Mouse (Mus musculus) heart, embryonic 12.5 days (tissue): ENCODE results near the gene Hhipl1. TPM values are rescaled to one million over a fixed set of nuclear protein-coding genes. Genes with fewer than 3 reads are reported as not detected.

Experiments used
- ATAC-seq: fragments of 200-750 bp; cut with Nextera tagmentation; 2 replicates; pipeline ENCODE4 v1.8.0; 2017; ENCODE audit warnings: moderate TSS enrichment, moderate library complexity; ENCODE audit not compliant: insufficient number of reproducible peaks, low FRiP score
- H3K27ac ChIP-seq: fragments of 300-500 bp; sonication (generic); 2 replicates; pipeline ENCODE4 v1.5.1; 2016; ENCODE audit warnings: mild to moderate bottlenecking, moderate library complexity; ENCODE audit not compliant: poor library complexity, severe bottlenecking
- H3K27me3 ChIP-seq: fragments of 300-500 bp; sonication (generic); replicated peaks from 2 replicates; pipeline ENCODE4 v1.6.1; 2016; ENCODE audit warnings: mild to moderate bottlenecking, moderate library complexity
- H3K36me3 ChIP-seq: fragments of 300-500 bp; sonication (generic); 2 replicates; pipeline ENCODE4 v1.6.1; 2016; ENCODE audit warnings: mild to moderate bottlenecking, moderate library complexity
- H3K4me1 ChIP-seq: fragments of 300-500 bp; sonication (generic); replicated peaks from 2 replicates; pipeline ENCODE4 v1.6.1; 2016; ENCODE audit warnings: mild to moderate bottlenecking
- H3K4me2 ChIP-seq: fragments of 300-500 bp; sonication (generic); 2 replicates; pipeline ENCODE4 v1.6.1; 2016; ENCODE audit warnings: mild to moderate bottlenecking, moderate library complexity
- H3K4me3 ChIP-seq: fragments of 300-500 bp; sonication (generic); 2 replicates; pipeline ENCODE4 v1.5.1; 2016; ENCODE audit warnings: mild to moderate bottlenecking
- H3K9ac ChIP-seq: fragments of 300-500 bp; sonication (generic); 2 replicates; pipeline ENCODE4 v1.6.1; 2016; ENCODE audit warnings: mild to moderate bottlenecking, moderate library complexity
- H3K9me3 ChIP-seq: fragments of 300-500 bp; sonication (generic); replicated peaks from 2 replicates; pipeline ENCODE4 v1.6.1; 2016; ENCODE audit warnings: mild to moderate bottlenecking, moderate library complexity
- WGBS: fragments of 180-500 bp; shearing (Covaris S2); methylation state at CpG from one replicate; pipeline ENCODE4 v1.1.7; 2016; 5-methylcytosine and 5-hydroxymethylcytosine counted together
- polyA plus RNA-seq: library from polyadenylated mRNA; unstranded; fragments of >200 nt; fragmentation: Nextera tagmentation; extraction: Ambion mirVana; gene quantifications from 2 replicates; pipeline ENCODE4 v1.2.1, GENCODE M21; 2016

Gene Hhipl1
- polyA plus RNA-seq, 1 experiment from 2014 or later, result 0.82 TPM

DNA sequence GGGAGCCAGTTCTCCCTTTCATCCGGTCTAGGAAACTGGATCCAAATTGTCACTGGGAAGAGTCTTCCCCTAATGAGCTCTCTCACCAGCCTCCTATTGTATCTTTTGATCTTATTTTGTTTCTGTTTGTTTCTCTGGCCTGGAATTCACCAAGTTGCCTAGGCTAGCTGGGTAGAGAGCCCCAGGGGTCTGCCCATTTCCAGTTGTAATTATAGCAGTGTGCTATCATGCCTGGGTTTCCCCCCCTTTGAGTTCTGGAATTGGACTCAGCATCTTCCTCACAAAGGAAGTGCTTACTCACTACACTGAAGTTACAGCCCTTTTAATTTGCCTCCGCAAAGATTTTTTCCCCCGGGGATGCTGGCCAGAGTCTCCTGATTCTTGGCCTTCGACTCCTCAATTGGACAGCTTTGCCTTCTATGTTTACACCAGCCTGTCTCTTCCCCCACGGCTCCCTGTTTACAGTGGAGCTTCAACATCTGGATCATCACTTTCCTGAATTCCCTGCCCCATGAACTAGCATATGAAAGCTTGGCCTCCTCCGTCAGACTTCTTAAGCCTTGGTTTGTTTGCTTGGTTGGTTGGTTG is 2.2 kb upstream of the Hhipl1 start:
- no peak overlapping the region for H3K9ac ChIP-seq
- no peak overlapping the region for H3K4me3 ChIP-seq
- H3K27me3 ChIP-seq, result peaks cover 41% of the 10 kb centered on the region
- ATAC-seq, result no peak
- H3K4me2 ChIP-seq, result no peak overlapping the region
- peaks cover 4% of the 10 kb centered on the region; the same call in 1 of the 2 replicates for H3K4me1 ChIP-seq
- no peaks in the 10 kb centered on the region for H3K36me3 ChIP-seq
- 0 out of 2 replicates have a peak, but pooled peaks cover under 1% of the 10 kb centered on the region for H3K9me3 ChIP-seq
- 64% methylated on average over 6 of the region's 6 CpGs for WGBS
- H3K27ac ChIP-seq, result no peak overlapping the region

DNA sequence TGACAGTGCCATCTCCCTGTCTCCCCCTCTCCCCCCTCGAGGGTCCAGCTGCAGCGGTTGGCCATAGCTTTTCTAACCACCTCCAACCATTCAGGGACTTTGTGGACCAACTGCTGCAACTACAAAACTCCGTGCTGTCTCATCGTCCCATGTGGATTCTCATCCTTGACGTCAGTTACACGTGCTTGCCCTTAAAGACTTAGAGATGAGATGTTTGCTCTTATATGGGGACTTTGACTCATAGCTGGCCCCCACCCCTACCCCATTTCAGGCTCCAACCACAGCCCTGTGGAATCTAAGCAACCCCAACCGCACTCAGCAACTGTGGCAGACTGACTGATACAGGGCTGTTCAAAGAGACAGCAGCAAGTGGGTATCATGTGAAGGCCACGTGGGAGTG is 898 bp upstream of the Hhipl1 start:
- H3K4me3 ChIP-seq, result no peak overlapping the region
- H3K9me3 ChIP-seq, result no peaks in the 10 kb centered on the region
- no peak overlapping the region for H3K4me2 ChIP-seq
- H3K27ac ChIP-seq, result no peak overlapping the region
- H3K36me3 ChIP-seq, result no peaks in the 10 kb centered on the region
- WGBS, result 56% methylated on average over 8 of the region's 8 CpGs
- peaks cover 41% of the 10 kb centered on the region for H3K27me3 ChIP-seq
- no peak overlapping the region for H3K9ac ChIP-seq
- no peak for ATAC-seq
- H3K4me1 ChIP-seq, result peaks cover 4% of the 10 kb centered on the region; the same call in 1 of the 2 replicates

DNA sequence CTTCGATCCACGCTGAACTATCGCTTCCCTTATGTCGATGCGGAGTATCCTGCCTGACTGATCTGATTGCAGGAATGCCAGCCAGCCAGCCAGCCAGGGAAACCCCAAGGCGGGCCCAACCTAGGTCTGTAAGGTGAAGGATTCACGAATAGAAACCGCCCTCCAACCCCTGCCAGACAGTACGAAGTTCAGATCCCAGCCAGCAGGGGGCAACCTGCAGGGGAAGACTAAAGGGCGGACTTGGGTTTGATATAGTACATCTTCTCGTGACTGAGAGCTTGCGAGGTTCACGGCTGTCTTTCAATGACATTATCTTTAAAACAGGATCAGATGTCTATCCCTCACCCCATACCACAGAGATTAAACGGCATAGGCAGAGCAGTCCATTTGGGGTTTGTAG is 1.5 kb downstream of the Hhipl1 start:
- H3K9ac ChIP-seq, result no peak overlapping the region
- H3K27ac ChIP-seq, result no peak overlapping the region
- H3K27me3 ChIP-seq, result peaks cover 41% of the 10 kb centered on the region
- WGBS, result 16% methylated on average over 14 of the region's 14 CpGs
- peak overlapping the region; percentile 7; the same call in 1 of the 2 replicates for H3K4me3 ChIP-seq
- ATAC-seq, result no peak
- H3K4me1 ChIP-seq, result peaks cover 4% of the 10 kb centered on the region; the same call in 1 of the 2 replicates
- H3K9me3 ChIP-seq, result no peaks in the 10 kb centered on the region
- H3K4me2 ChIP-seq, result peak overlapping the region; percentile 95
- H3K36me3 ChIP-seq, result no peaks in the 10 kb centered on the region

DNA sequence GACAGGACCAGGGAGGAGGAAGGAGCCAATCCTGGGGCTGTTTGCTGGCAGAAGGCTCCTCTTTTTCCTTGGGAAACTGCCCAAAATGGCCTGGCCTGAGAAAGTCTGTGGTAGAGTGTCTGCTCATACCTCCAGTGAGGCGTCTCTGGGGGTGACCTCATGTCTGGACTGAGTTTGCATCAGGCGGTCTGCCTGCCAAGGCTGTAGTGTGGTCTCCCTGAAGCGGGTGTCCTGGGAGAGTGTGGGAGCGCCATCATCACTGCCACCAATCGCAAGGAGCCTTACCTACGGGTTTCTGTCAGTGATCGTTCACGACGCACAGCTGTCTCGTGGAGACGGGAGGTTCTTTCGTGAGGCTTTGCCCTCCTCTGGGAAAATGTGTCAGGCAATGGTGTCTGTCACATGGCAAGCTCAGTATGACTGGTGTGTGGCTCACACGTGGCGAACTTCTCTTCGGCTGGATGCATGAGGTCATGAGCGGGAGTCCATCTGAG is 2.3 kb downstream of the Hhipl1 start:
- Histone ChIP-seq H3K4me2 (no peak overlapping the region), H3K4me3 (no peak overlapping the region), H3K4me1 (peaks cover 4% of the 10 kb centered on the region; the same call in 1 of the 2 replicates), H3K9me3 (no peaks in the 10 kb centered on the region), H3K36me3 (no peaks in the 10 kb centered on the region), H3K9ac (no peak overlapping the region), H3K27ac (no peak overlapping the region), H3K27me3 (peaks cover 35% of the 10 kb centered on the region)
- 79% methylated on average over 16 of the region's 16 CpGs for WGBS
- no peak for ATAC-seq

DNA sequence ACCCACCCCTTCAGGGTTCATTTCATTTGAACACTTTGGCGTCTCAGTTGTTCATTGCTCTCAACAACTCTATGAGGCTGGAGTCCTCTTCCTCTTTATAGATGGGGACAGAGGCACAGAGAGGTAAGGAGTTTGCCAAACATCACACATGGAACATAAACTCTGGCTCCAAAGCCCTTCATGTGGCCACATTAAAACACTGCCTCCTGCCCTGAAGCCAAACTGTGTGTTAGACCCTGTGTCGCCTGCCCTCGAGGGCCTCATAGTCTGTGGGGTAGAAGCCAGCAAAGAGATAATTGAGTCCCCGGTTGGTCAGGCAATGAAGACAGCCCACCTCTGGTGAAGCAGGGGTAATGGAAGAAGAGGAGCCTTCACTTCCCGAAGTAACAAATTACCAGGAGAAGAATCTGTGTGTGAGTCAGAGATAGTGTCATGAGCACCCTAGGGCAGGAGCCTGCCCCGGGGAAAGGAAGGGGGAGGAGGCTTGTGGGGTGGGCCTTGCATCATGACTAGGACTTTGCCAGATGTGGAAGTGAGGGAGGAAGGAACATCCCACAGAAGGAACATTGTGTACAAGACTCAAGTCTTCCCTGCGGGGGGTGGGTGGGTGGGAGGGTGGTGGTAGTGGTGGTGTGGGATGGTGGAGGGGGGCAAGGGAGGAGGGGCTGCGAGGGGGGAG is 3.2 kb downstream of the Hhipl1 start:
- Histone ChIP-seq H3K9ac (no peak overlapping the region), H3K36me3 (no peaks in the 10 kb centered on the region), H3K4me3 (no peak overlapping the region), H3K9me3 (no peaks in the 10 kb centered on the region), H3K27ac (no peak overlapping the region), H3K4me1 (peaks cover 4% of the 10 kb centered on the region; the same call in 1 of the 2 replicates), H3K4me2 (no peak overlapping the region), H3K27me3 (peaks cover 29% of the 10 kb centered on the region)
- no peak for ATAC-seq
- WGBS, result 43% methylated on average over 7 of the region's 8 CpGs

DNA sequence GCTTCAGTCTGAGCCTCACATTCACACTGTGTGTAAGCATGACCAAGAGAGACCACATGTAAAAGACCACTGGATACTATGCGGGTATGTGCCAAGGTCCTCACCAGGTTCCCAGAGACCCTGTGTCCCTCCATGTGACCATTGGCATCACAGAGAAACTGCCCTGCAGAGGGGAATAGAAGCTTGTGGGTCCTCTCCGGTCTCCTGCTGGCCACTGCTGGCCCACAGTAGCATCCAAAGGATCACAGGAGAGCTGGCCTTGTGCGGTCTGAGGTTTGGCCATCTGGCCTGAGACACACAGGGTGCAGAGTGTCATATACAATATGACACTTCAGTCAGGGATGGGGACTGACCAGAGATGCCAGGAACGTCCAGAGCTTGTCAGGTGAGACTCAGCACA is 4.0 kb downstream of the Hhipl1 start:
- no peaks in the 10 kb centered on the region for H3K9me3 ChIP-seq
- no peak overlapping the region for H3K9ac ChIP-seq
- peaks cover 25% of the 10 kb centered on the region for H3K27me3 ChIP-seq
- no peak overlapping the region for H3K4me2 ChIP-seq
- no peaks in the 10 kb centered on the region for H3K36me3 ChIP-seq
- no peak overlapping the region for H3K27ac ChIP-seq
- no peak overlapping the region for H3K4me3 ChIP-seq
- H3K4me1 ChIP-seq, result peaks cover 4% of the 10 kb centered on the region; the same call in 1 of the 2 replicates
- ATAC-seq, result no peak
- WGBS, result 74% methylated on average over 4 of the region's 4 CpGs

DNA sequence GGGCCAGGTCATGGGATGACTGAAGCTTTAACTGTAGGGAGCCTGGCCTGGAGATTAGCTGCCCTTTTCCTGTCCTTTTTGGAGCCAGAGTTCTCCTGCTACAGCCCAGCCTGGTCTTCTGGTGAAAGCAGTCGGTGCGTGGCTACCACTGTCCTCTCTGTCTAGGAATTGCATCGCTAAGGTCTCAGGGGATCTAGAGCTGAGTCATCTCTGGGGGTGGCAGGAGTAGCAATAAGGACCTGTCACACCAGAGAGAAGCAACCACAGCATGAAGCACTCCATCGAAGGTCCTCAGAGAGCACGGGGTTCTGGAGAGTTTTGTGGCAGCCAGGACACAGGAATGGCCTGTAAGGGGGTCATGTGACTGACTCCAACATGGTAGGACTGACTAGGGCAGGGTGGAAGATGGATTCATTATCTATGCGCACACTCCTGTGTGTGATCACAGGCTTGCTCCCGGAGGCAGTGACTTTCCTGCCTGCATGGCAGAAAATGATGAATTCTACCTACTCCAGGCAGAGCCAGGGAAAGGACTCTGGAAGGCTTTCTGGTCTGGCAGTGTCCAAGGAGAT is 4.5 kb downstream of the Hhipl1 start:
- Histone ChIP-seq H3K4me3 (no peak overlapping the region), H3K27ac (no peak overlapping the region), H3K4me1 (peaks cover 4% of the 10 kb centered on the region; the same call in 1 of the 2 replicates), H3K9ac (no peak overlapping the region), H3K4me2 (no peak overlapping the region), H3K9me3 (no peaks in the 10 kb centered on the region), H3K27me3 (peaks cover 21% of the 10 kb centered on the region), H3K36me3 (no peaks in the 10 kb centered on the region)
- 63% methylated on average over 7 of the region's 7 CpGs for WGBS
- ATAC-seq, result no peak

DNA sequence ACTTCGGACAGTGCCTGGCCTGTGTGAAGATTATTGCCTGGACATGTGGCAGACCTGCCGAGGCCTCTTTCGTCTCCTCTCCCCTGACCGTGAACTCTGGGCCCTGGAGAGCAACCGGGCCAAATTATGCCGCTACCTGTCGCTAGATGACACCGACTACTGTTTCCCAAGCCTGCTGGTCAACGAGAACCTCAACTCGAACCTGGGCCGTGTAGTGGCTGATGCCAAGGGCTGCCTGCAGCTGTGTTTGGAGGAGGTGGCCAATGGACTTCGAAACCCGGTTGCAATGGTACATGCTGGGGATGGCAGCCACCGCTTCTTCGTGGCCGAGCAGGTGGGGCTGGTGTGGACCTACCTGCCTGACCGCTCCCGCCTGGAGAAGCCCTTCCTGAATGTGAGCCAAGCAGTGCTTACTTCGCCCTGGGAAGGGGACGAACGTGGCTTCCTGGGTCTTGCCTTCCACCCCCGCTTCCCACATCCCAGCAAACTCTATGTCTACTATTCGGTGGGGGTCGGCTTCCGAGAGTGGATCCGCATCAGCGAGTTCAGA is 5.7 kb downstream of the Hhipl1 start:
- WGBS, result 90% methylated on average over 27 of the region's 27 CpGs

DNA sequence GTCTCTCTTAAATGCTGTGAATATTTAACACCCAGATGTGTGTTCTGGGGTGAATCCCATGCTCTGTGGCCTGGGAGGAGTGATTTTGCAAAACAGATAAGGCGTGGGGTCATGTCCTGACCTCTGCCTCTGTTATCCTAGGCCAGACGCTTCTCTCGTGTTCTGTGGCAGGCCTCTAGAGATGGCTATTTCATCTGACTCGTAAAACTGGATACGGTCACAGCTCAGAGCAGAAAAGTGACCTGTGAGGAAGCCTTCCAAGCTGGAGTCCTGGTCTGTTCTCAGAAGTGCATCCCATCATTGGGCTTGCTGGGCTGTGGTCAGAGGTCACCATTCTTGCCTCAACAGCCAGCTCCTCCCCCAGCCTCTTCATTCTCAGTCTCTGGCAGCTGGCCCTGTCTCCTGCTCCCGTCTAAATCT is 6.4 kb downstream of the Hhipl1 start:
- Histone ChIP-seq H3K4me3 (no peak overlapping the region), H3K4me2 (no peak overlapping the region), H3K36me3 (no peaks in the 10 kb centered on the region), H3K9ac (no peak overlapping the region), H3K4me1 (peaks cover 10% of the 10 kb centered on the region; the same call in 1 of the 2 replicates), H3K9me3 (no peaks in the 10 kb centered on the region), H3K27ac (no peak overlapping the region), H3K27me3 (peaks cover 32% of the 10 kb centered on the region)
- 50% methylated on average over 6 of the region's 6 CpGs for WGBS
- no peak for ATAC-seq

More for the DNA sequence above, 5.7 kb downstream of the Hhipl1 start:
- peaks cover 30% of the 10 kb centered on the region for H3K27me3 ChIP-seq
- H3K4me2 ChIP-seq, result no peak overlapping the region
- ATAC-seq, result no peak
- H3K27ac ChIP-seq, result no peak overlapping the region
- H3K4me1 ChIP-seq, result peaks cover 4% of the 10 kb centered on the region; the same call in 1 of the 2 replicates
- no peaks in the 10 kb centered on the region for H3K9me3 ChIP-seq
- H3K36me3 ChIP-seq, result no peaks in the 10 kb centered on the region
- no peak overlapping the region for H3K9ac ChIP-seq
- no peak overlapping the region for H3K4me3 ChIP-seq

DNA sequence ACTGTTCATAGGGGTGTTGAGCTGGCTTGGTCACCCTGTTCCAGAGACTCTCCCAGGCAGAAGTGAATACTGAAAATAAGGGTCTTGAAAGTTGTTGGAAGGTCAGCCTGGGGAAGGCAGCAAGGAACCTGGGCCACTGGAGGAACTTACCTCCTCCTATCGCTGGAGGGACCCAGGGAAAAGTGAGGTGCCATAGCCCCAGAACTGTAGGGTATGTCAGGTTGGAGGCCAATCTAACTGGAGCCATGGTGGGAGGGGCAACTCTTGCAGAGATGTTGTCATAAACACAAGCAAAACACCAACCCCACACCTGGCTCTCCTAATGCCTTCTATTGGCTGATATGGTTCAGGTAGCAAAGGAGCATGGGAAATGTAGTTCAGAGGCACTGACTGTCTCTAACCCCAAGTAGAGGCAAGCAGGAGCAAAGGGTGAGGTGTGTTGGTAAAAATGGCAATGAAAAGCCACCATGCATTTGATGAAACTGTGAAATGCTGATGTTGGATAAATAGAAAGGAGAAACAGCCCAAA is 7.2 kb downstream of the Hhipl1 start:
- no peak overlapping the region for H3K27ac ChIP-seq
- H3K9me3 ChIP-seq, result no peaks in the 10 kb centered on the region
- H3K36me3 ChIP-seq, result no peaks in the 10 kb centered on the region
- H3K4me3 ChIP-seq, result no peak overlapping the region
- WGBS, result 72% methylated on average over 1 of the region's 1 CpGs
- H3K27me3 ChIP-seq, result peaks cover 35% of the 10 kb centered on the region
- no peak for ATAC-seq
- no peak overlapping the region for H3K9ac ChIP-seq
- no peak overlapping the region for H3K4me2 ChIP-seq
- peaks cover 17% of the 10 kb centered on the region for H3K4me1 ChIP-seq

DNA sequence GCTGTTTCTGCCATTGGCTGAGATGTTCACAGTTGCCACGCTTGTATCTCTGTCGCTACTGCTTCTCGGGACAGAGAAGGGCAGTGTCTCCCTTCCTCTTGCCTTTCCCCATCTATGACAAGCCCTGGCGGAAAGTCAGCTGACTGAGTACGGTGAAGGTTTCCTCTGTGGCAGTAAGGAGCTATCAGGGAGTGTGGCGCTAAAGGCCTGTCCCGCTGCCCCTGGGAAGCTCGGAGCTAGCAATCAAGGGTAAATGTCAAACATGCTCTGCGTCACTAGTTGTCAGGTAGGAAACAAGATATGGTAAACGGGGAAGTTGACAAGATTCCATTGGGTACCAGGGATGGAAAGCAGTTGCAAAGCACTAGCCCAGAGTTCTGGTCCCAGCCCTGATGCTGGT is 9.7 kb downstream of the Hhipl1 start:
- Histone ChIP-seq H3K9me3 (no peaks in the 10 kb centered on the region), H3K27me3 (peaks cover 56% of the 10 kb centered on the region), H3K4me3 (no peak overlapping the region), H3K27ac (no peak overlapping the region), H3K4me1 (peaks cover 31% of the 10 kb centered on the region), H3K36me3 (no peaks in the 10 kb centered on the region), H3K4me2 (no peak overlapping the region), H3K9ac (no peak overlapping the region)
- ATAC-seq, result no peak
- 22% methylated on average over 10 of the region's 10 CpGs for WGBS
